Mouse (Mus musculus) urinary bladder, postnatal 0 days (tissue): Measurements from ENCODE around the gene Lurap1l. TPM values are rescaled to one million over a fixed set of nuclear protein-coding genes. Genes with fewer than 3 reads are reported as not detected.

ENCODE experiments used
- microRNA-seq: library from miRNA; unstranded; fragments of <30 nt; microRNA quantifications from one replicate; pipeline ENCODE4, GENCODE M21; 2016
- polyA plus RNA-seq: library from polyadenylated mRNA; unstranded; fragments of >200 nt; fragmentation: Nextera tagmentation; extraction: Ambion mirVana; gene quantifications from 2 replicates; pipeline ENCODE4 v1.2.1, GENCODE M21; 2015

Gene Lurap1l
- polyA plus RNA-seq = 69.6 and 81.2 TPM in 2 replicates

GRCm38 (mm10) chr4:80910481-80910870, at the start of gene Lurap1l:
TSS of gene Lurap1l (plus strand) at chr4:80910646.

Small RNAs within 50 kb of the gene (microRNA-seq; reads per million reads assigned to microRNA genes)
- not detected for gene Gm27452

Other genes starting within 250 kb of the Lurap1l start
- gene Tyrp1, start 76.5 kb upstream of the Lurap1l start, polyA plus RNA-seq = not detected in 2 replicates